Mouse (Mus musculus): ENCODE measurements around the gene Szt2. TPM values are rescaled to one million over a fixed set of nuclear protein-coding genes. Genes with fewer than 3 reads are reported as not detected.

Szt2 gene
- polyA plus RNA-seq, 1 experiment from 2014 or later: 5.8 TPM

DNA sequence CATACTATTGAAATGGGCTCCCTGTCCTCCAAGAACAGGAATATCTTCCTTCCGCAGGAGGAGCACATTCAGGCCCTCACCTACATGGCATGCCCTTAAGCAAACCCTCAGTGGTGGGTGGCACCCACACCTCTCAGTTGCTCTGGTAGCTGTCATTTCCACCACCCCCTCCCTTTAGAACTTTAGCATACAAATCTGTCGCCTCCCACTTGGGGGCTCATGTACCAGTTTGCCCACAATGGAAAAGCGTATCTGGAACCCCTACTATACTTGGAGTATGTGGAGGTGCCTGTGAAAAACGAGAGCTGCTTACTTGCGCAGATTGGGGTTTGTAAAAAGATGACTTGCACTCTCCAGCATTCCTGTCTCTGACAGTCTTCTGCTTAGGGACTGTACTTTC, 7.3 kb upstream of the Szt2 start:
- no peak for ATAC-seq (ENCODE audit: low read depth)
- Histone ChIP-seq H3K4me2 (ENCODE audit: low read depth, low read length) (no peak overlapping the region), H3K9me3 (ENCODE audit: control insufficient read depth, low read length) (no peaks in the 10 kb centered on the region), H3K9ac (ENCODE audit: low read length) (no peak overlapping the region), H3K36me3 (ENCODE audit: control insufficient read depth, insufficient read depth, low read length) (peaks cover 49% of the 10 kb centered on the region), H3K4me3 (ENCODE audit: low read length) (no peak overlapping the region), H3K27ac (ENCODE audit: low read length) (no peak overlapping the region), H3K4me1 (replicated peaks; ENCODE audit: control insufficient read depth, insufficient read depth, low read length) (no peaks in the 10 kb centered on the region), H3K27me3 (ENCODE audit: control insufficient read depth, insufficient read depth, low read depth, low read length) (no peaks in the 10 kb centered on the region)
- 93% methylated on average over 5 of the region's 5 CpGs for WGBS

DNA sequence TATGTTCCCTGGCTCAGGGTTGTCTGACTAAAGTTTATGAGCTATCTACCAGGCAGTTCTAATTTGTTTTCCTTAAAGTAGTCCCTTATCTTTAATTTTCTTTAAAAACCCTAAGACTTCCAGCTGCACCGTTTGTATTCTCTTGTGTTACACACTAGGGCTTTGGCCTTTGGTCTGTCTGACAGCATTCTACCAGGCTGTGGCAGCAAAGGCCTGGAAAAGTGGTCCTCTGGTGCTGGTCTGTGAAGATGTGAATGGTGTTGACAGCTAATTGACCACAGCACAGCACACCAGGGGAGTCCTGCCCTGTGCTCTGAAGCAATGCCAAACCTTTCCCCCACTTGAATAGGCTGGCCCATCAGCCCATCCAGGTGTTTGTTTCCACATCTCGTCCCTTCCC, 6.7 kb upstream of the Szt2 start:
- no peak for ATAC-seq (ENCODE audit: low read depth)
- Histone ChIP-seq H3K9ac (ENCODE audit: low read length) (no peak overlapping the region), H3K4me3 (ENCODE audit: low read length) (no peak overlapping the region), H3K36me3 (ENCODE audit: control insufficient read depth, insufficient read depth, low read length) (peaks cover 49% of the 10 kb centered on the region), H3K9me3 (ENCODE audit: control insufficient read depth, low read length) (no peaks in the 10 kb centered on the region), H3K27me3 (ENCODE audit: control insufficient read depth, insufficient read depth, low read depth, low read length) (no peaks in the 10 kb centered on the region), H3K27ac (ENCODE audit: low read length) (no peak overlapping the region), H3K4me1 (replicated peaks; ENCODE audit: control insufficient read depth, insufficient read depth, low read length) (no peaks in the 10 kb centered on the region), H3K4me2 (ENCODE audit: low read depth, low read length) (no peak overlapping the region)
- WGBS: 78% methylated on average over 2 of the region's 2 CpGs

DNA sequence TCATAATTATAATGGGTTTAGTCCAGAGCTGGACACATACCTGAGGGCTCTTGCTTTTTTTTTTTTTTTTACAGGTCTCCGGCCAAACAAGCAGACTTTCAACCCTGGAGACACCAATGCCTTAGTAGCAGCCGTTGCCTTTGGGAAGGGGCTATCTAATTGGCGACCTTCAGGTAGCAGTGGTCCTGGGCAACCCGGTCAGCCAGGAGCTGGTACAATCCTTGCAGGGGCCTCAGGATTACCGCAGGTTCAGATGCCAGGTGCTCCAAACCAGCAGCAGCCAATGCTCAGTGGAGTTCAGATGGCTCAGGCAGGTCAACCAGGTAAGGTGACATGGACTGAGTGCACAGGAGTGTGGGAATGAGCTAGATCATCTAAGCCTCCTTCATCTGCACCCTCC, 4.5 kb upstream of the Szt2 start:
- Histone ChIP-seq H3K4me1 (replicated peaks; ENCODE audit: control insufficient read depth, insufficient read depth, low read length) (peaks cover 7% of the 10 kb centered on the region), H3K27ac (ENCODE audit: low read length) (no peak overlapping the region), H3K4me2 (ENCODE audit: low read depth, low read length) (no peak overlapping the region), H3K4me3 (ENCODE audit: low read length) (no peak overlapping the region), H3K9ac (ENCODE audit: low read length) (no peak overlapping the region), H3K9me3 (ENCODE audit: control insufficient read depth, low read length) (no peaks in the 10 kb centered on the region), H3K27me3 (ENCODE audit: control insufficient read depth, insufficient read depth, low read depth, low read length) (no peaks in the 10 kb centered on the region), H3K36me3 (ENCODE audit: control insufficient read depth, insufficient read depth, low read length) (peaks cover 49% of the 10 kb centered on the region)
- ATAC-seq (ENCODE audit: low read depth): no peak
- WGBS: 95% methylated on average over 5 of the region's 5 CpGs

DNA sequence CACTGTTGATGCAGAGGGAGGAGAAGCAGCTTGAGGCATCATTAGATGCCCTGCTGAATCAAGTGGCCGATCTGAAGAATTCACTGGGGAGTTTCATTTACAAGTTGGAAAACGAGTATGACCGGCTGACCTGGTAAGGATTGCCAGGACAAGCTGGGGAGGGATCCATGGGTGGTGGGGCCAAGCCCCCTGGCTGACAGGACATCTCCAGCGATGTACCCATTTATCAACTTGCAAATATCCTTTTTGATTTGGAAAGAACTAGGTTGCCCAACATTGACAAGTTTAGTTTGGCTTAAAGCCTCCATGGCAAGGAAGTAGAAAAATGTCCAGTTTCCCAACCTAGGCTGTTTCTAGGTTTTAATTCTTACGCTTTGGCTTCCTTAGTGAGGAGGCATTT, 1.8 kb upstream of the Szt2 start:
- peaks cover 35% of the 10 kb centered on the region for H3K36me3 ChIP-seq (ENCODE audit: control insufficient read depth, insufficient read depth, low read length)
- H3K9ac ChIP-seq (ENCODE audit: low read length): no peak overlapping the region
- no peak for ATAC-seq (ENCODE audit: low read depth)
- H3K27ac ChIP-seq (ENCODE audit: low read length): no peak overlapping the region
- 85% methylated on average over 5 of the region's 5 CpGs for WGBS
- no peaks in the 10 kb centered on the region for H3K9me3 ChIP-seq (ENCODE audit: control insufficient read depth, low read length)
- H3K27me3 ChIP-seq (ENCODE audit: control insufficient read depth, insufficient read depth, low read depth, low read length): no peaks in the 10 kb centered on the region
- no peak overlapping the region for H3K4me2 ChIP-seq (ENCODE audit: low read depth, low read length)
- H3K4me3 ChIP-seq (ENCODE audit: low read length): no peak overlapping the region
- peaks cover 12% of the 10 kb centered on the region for H3K4me1 ChIP-seq (replicated peaks; ENCODE audit: control insufficient read depth, insufficient read depth, low read length)

DNA sequence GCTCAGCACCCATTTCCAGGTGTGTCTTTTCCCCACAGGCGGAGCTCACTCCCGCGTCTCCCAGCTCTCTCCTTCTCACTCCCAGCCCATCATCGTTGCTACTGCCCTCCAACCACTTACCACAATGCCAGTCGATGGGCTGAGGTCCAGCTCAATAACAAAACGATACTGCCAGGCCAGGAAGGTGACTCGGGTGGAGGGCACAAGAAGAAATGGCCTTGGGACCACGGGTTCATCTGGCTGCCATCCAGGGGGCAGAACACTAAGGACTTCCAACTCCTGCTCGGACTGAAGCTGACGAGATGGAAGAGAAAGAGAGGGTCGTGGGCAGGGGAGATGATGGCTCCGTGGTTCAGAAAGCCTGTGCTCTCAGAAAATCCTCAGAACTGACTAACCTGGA, 6.4 kb downstream of the Szt2 start:
- H3K36me3 ChIP-seq (ENCODE audit: control insufficient read depth, insufficient read depth, low read length): peaks cover 22% of the 10 kb centered on the region

DNA sequence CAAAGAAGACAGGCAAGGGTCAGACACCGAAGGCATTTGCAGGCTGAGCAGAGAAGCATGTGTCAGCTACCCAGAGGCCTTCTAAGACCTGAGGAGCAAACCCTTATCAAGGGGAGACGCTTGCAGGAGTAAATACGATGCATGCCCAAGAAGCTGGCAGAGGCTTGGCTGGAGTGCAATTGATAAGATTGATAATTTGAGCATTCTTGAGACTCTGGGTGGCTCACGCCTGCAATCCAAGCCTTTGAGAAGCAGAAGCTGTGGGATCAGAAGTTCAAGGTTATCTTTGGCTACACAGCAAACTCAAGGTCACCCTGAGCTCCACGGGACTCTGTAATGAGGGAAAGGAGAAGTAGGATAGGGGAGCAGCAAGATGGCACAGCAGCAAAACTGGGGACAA, 7.2 kb downstream of the Szt2 start:
- Histone ChIP-seq H3K4me2 (ENCODE audit: low read depth, low read length) (no peak overlapping the region), H3K9ac (ENCODE audit: low read length) (no peak overlapping the region), H3K27me3 (ENCODE audit: control insufficient read depth, insufficient read depth, low read depth, low read length) (no peaks in the 10 kb centered on the region), H3K4me1 (replicated peaks; ENCODE audit: control insufficient read depth, insufficient read depth, low read length) (no peaks in the 10 kb centered on the region), H3K36me3 (ENCODE audit: control insufficient read depth, insufficient read depth, low read length) (peaks cover 26% of the 10 kb centered on the region), H3K27ac (ENCODE audit: low read length) (no peak overlapping the region), H3K9me3 (ENCODE audit: control insufficient read depth, low read length) (no peaks in the 10 kb centered on the region), H3K4me3 (ENCODE audit: low read length) (no peak overlapping the region)
- WGBS: 81% methylated on average over 5 of the region's 5 CpGs
- ATAC-seq (ENCODE audit: low read depth): no peak

More for the DNA sequence above, 6.4 kb downstream of the Szt2 start:
- no peaks in the 10 kb centered on the region for H3K9me3 ChIP-seq (ENCODE audit: control insufficient read depth, low read length)
- no peak overlapping the region for H3K4me2 ChIP-seq (ENCODE audit: low read depth, low read length)
- 89% methylated on average over 12 of the region's 12 CpGs for WGBS
- ATAC-seq (ENCODE audit: low read depth): no peak
- no peak overlapping the region for H3K27ac ChIP-seq (ENCODE audit: low read length)
- no peak overlapping the region for H3K4me3 ChIP-seq (ENCODE audit: low read length)
- no peak overlapping the region for H3K9ac ChIP-seq (ENCODE audit: low read length)
- no peaks in the 10 kb centered on the region for H3K4me1 ChIP-seq (replicated peaks; ENCODE audit: control insufficient read depth, insufficient read depth, low read length)
- no peaks in the 10 kb centered on the region for H3K27me3 ChIP-seq (ENCODE audit: control insufficient read depth, insufficient read depth, low read depth, low read length)

DNA sequence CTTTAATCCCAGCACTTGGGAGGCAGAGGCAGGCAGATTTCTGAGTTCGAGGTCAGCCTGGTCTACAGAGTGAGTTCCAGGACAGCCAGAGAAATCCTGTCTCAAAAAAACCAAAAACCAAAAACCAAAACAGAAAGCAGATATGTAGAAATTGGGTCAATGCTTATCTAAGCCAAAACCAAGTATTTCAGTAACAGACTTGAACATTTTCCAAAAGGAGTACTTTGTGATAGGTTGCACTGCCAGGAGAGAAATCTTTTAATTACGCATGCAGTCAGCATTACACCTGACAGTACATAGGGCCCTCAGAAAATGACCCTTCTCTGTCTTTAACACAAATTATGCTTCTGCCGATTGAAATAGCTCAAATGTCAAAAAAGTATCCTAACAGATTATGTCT, 7.7 kb downstream of the Szt2 start:
- H3K4me1 ChIP-seq (replicated peaks; ENCODE audit: control insufficient read depth, insufficient read depth, low read length): no peaks in the 10 kb centered on the region
- no peak overlapping the region for H3K4me2 ChIP-seq (ENCODE audit: low read depth, low read length)
- WGBS: 91% methylated on average over 3 of the region's 3 CpGs
- H3K27me3 ChIP-seq (ENCODE audit: control insufficient read depth, insufficient read depth, low read depth, low read length): no peaks in the 10 kb centered on the region
- no peaks in the 10 kb centered on the region for H3K9me3 ChIP-seq (ENCODE audit: control insufficient read depth, low read length)
- H3K9ac ChIP-seq (ENCODE audit: low read length): no peak overlapping the region
- no peak for ATAC-seq (ENCODE audit: low read depth)
- H3K4me3 ChIP-seq (ENCODE audit: low read length): no peak overlapping the region
- H3K36me3 ChIP-seq (ENCODE audit: control insufficient read depth, insufficient read depth, low read length): peaks cover 26% of the 10 kb centered on the region
- no peak overlapping the region for H3K27ac ChIP-seq (ENCODE audit: low read length)

DNA sequence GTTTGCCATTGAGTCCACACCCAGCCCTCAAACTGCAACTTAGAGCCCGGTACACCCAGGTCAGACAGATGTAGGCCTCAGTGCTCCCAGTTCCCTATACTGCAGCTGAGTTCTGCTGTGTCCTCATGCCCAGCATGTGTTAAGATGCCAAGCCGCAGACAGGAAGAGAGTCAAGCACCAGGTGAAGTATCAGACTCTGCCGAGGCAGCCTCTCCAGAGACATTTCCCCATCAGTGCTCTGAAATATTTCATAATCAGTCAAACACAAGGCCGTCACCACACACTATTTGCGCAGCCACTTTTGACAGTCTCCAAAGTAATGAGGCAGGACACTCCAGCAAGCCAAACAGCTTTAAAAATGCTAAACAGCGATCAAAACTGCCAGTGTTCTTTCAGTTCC, 10.7 kb downstream of the Szt2 start:
- Histone ChIP-seq H3K4me3 (ENCODE audit: low read length) (no peak overlapping the region), H3K4me1 (replicated peaks; ENCODE audit: control insufficient read depth, insufficient read depth, low read length) (0 out of 2 replicates have a peak, but pooled peaks cover 2% of the 10 kb centered on the region), H3K4me2 (ENCODE audit: low read depth, low read length) (no peak overlapping the region), H3K27me3 (ENCODE audit: control insufficient read depth, insufficient read depth, low read depth, low read length) (no peaks in the 10 kb centered on the region), H3K36me3 (ENCODE audit: control insufficient read depth, insufficient read depth, low read length) (peaks cover 30% of the 10 kb centered on the region), H3K9ac (ENCODE audit: low read length) (no peak overlapping the region), H3K9me3 (ENCODE audit: control insufficient read depth, low read length) (no peaks in the 10 kb centered on the region), H3K27ac (ENCODE audit: low read length) (no peak overlapping the region)
- no peak for ATAC-seq (ENCODE audit: low read depth)
- WGBS: 77% methylated on average over 6 of the region's 6 CpGs

DNA sequence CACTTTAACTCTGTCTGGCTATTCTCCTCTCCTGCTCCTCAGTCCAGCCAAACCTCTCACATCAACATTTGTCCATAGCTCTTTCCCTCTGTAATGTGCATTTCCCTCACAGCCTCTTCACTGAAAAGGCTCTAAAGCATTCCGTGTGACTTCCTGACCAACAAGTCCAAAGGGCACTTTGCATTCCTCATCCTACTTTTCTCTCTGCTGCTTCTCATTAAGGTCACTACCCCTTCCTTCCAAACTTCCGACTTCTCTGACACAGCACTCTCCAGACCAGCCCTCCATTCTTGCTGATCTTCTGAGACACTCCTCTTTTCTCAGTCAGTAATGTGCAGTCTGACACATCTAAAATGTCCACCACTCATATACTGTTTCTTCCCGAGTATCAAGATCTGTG, 12.6 kb downstream of the Szt2 start:
- H3K9ac ChIP-seq (ENCODE audit: low read length): no peak overlapping the region

DNA sequence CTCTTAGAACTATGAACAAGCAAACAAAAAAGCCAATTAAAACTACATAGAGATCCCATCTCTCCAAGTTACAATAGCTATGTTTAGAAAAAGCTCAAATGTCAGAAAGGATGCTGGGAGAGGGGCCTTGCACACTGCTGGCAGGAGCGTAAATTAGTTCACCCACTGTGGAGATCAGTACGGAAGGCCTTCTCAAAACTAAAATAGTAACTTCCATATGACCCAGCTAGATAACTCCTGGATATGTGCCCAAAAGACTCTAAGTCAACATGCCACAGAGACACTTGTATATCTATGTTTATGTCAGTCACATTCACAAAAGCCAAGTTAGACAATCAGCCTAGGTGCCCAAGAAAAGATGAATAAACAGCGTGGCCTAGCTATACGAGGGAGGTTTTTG, 13.8 kb downstream of the Szt2 start:
- 55% methylated on average over 4 of the region's 4 CpGs for WGBS

More for the DNA sequence above, 12.6 kb downstream of the Szt2 start:
- H3K36me3 ChIP-seq (ENCODE audit: control insufficient read depth, insufficient read depth, low read length): peaks cover 39% of the 10 kb centered on the region
- no peaks in the 10 kb centered on the region for H3K27me3 ChIP-seq (ENCODE audit: control insufficient read depth, insufficient read depth, low read depth, low read length)
- no peak overlapping the region for H3K27ac ChIP-seq (ENCODE audit: low read length)
- no peaks in the 10 kb centered on the region for H3K9me3 ChIP-seq (ENCODE audit: control insufficient read depth, low read length)
- 0 out of 2 replicates have a peak, but pooled peaks cover 2% of the 10 kb centered on the region for H3K4me1 ChIP-seq (replicated peaks; ENCODE audit: control insufficient read depth, insufficient read depth, low read length)
- WGBS: 66% methylated on average over 3 of the region's 3 CpGs
- no peak for ATAC-seq (ENCODE audit: low read depth)
- no peak overlapping the region for H3K4me2 ChIP-seq (ENCODE audit: low read depth, low read length)
- no peak overlapping the region for H3K4me3 ChIP-seq (ENCODE audit: low read length)

More for the DNA sequence above, 13.8 kb downstream of the Szt2 start:
- Histone ChIP-seq H3K9me3 (ENCODE audit: control insufficient read depth, low read length) (no peaks in the 10 kb centered on the region), H3K4me3 (ENCODE audit: low read length) (no peak overlapping the region), H3K27me3 (ENCODE audit: control insufficient read depth, insufficient read depth, low read depth, low read length) (no peaks in the 10 kb centered on the region), H3K4me1 (replicated peaks; ENCODE audit: control insufficient read depth, insufficient read depth, low read length) (0 out of 2 replicates have a peak, but pooled peaks cover 2% of the 10 kb centered on the region), H3K36me3 (ENCODE audit: control insufficient read depth, insufficient read depth, low read length) (peaks cover 46% of the 10 kb centered on the region), H3K9ac (ENCODE audit: low read length) (no peak overlapping the region), H3K27ac (ENCODE audit: low read length) (no peak overlapping the region), H3K4me2 (ENCODE audit: low read depth, low read length) (no peak overlapping the region)
- ATAC-seq (ENCODE audit: low read depth): peak; percentile 42; the same call in 1 of the 2 replicates
